ENCODE assay signal across 7 mouse cellular contexts in the genomic region with DNA sequence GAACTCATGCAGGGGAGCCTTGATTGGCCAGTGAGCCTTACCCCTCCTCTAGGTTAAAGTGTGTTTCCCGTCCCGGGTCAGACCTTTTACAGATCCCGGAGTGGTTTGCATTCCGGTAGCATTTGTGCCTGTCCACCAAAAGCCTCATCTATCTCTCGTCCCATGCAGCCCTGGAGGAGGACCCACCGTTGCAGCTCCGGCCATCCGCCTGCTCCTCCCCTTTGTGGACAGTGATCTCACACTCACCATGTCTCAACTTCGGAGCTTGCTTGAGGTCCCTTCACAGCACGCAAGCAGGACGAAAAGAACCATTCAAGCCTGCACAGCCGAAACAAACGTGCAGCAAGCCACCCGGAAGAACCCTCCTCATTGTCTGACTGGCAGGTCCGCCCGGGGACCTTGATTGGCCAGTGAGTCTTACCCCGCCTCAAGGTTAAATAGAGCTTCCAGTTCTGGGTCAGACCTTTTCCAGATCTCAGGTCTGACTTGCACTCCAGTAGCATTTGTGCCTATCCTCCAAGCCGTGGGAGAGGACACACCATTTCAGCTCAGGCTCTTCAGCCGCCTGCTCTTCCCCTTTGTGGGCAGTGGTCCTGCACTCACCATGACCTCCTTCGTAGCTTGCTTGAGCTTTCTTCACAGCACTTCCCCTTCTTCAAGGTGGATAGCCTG.
DNase-seq lines count a peak whose midpoint lies in the region; ATAC-seq and TF ChIP-seq lines count a peak whose summit lies in the region.

No protein-coding gene starts in this region.

- TF ChIP-seq CTCF in intestine, postnatal 0 days (IDR thresholded peaks at IDR 0.05; ENCODE audit: low read depth), result no peak
- TF ChIP-seq CTCF in small intestine, adult 2 months (IDR thresholded peaks at IDR 0.05; ENCODE audit: extremely low read depth, insufficient read length, insufficient replicate concordance, low read depth, low read length), result no peak

- peak overlapping the region; percentile 82 for H3K4me2 ChIP-seq in intestine, postnatal 0 days (replicated peaks; ENCODE audit: low read depth)
- peak overlapping the region; percentile 73 for H3K4me2 ChIP-seq in midbrain, embryonic 12.5 days (replicated peaks)

- H3K9me3 ChIP-seq in embryonic facial prominence, embryonic 10.5 days, result peaks cover 6% of the 10 kb centered on the region; the same call in 1 of the 2 replicates
- no peaks in the 10 kb centered on the region for H3K9me3 ChIP-seq in intestine, postnatal 0 days (ENCODE audit: control insufficient read depth)
- no peaks in the 10 kb centered on the region for H3K9me3 ChIP-seq in midbrain, embryonic 12.5 days

- 1% methylated on average over 20 of the region's 20 CpGs for WGBS in embryonic facial prominence, embryonic 10.5 days
- under 1% methylated on average over 20 of the region's 20 CpGs for WGBS in intestine, postnatal 0 days
- 2% methylated on average over 20 of the region's 20 CpGs for WGBS in midbrain, embryonic 12.5 days
- WGBS in small intestine, adult 2 months, result 1% methylated on average over 20 of the region's 20 CpGs

- intact Hi-C loops in left cerebral cortex, postnatal 4 days (cut with DNase I), result no loop called here

- peak overlapping the region; percentile 80 for H3K4me3 ChIP-seq in embryonic facial prominence, embryonic 10.5 days
- H3K4me3 ChIP-seq in intestine, postnatal 0 days (ENCODE audit: low read depth, low read length), result peak overlapping the region; percentile 44
- peak overlapping the region; percentile 68 for H3K4me3 ChIP-seq in midbrain, embryonic 12.5 days
- peak overlapping the region; percentile 80 for H3K4me3 ChIP-seq in small intestine, adult 2 months (ENCODE audit: low read depth, low read length)

- peak overlapping the region; percentile 27 for H3K9ac ChIP-seq in intestine, postnatal 0 days (ENCODE audit: low read depth, low read length)
- H3K9ac ChIP-seq in midbrain, embryonic 12.5 days (replicated peaks), result peak overlapping the region; percentile 64

- H3K27me3 ChIP-seq in embryonic facial prominence, embryonic 10.5 days (replicated peaks; ENCODE audit: low read depth, poor library complexity, severe bottlenecking), result no peaks in the 10 kb centered on the region
- no peaks in the 10 kb centered on the region for H3K27me3 ChIP-seq in intestine, postnatal 0 days (replicated peaks; ENCODE audit: control insufficient read depth, insufficient read depth, low read length)
- no peaks in the 10 kb centered on the region for H3K27me3 ChIP-seq in midbrain, embryonic 12.5 days
- no peaks in the 10 kb centered on the region for H3K27me3 ChIP-seq in small intestine, adult 2 months (ENCODE audit: control insufficient read depth, insufficient read depth, low read length)

- DNase-seq in adrenal gland, postnatal 10 days, result peak; percentile 87
- DNase-seq in embryonic facial prominence, embryonic 10.5 days (ENCODE audit: low spot score), result peak; percentile 86
- DNase-seq in gonadal fat pad, adult 2 months (ENCODE audit: low read depth), result peak; percentile 36
- peak; percentile 78 for DNase-seq in left cerebral cortex, postnatal 4 days

- H3K4me1 ChIP-seq in embryonic facial prominence, embryonic 10.5 days, result peaks cover 6% of the 10 kb centered on the region
- no peaks in the 10 kb centered on the region; the same call in 1 of the 2 replicates for H3K4me1 ChIP-seq in intestine, postnatal 0 days (replicated peaks; ENCODE audit: control insufficient read depth, insufficient read depth, low read length)
- peaks cover 12% of the 10 kb centered on the region; the same call in 1 of the 2 replicates for H3K4me1 ChIP-seq in midbrain, embryonic 12.5 days
- 0 out of 2 replicates have a peak, but pooled peaks cover 2% of the 10 kb centered on the region for H3K4me1 ChIP-seq in small intestine, adult 2 months (ENCODE audit: control insufficient read depth, insufficient read depth, insufficient read length, low read length)

- H3K27ac ChIP-seq in embryonic facial prominence, embryonic 10.5 days (replicated peaks), result peak overlapping the region; percentile 90
- H3K27ac ChIP-seq in intestine, postnatal 0 days (ENCODE audit: low read depth, low read length), result peak overlapping the region; percentile 74
- H3K27ac ChIP-seq in midbrain, embryonic 12.5 days (replicated peaks), result peak overlapping the region; percentile 82
- peak overlapping the region; percentile 66 for H3K27ac ChIP-seq in small intestine, adult 2 months (ENCODE audit: insufficient read depth, low read depth, low read length)

- peaks cover 37% of the 10 kb centered on the region for H3K36me3 ChIP-seq in embryonic facial prominence, embryonic 10.5 days (replicated peaks)
- H3K36me3 ChIP-seq in intestine, postnatal 0 days (ENCODE audit: control insufficient read depth, insufficient read depth), result no peaks in the 10 kb centered on the region
- H3K36me3 ChIP-seq in midbrain, embryonic 12.5 days, result 0 out of 2 replicates have a peak, but pooled peaks cover 3% of the 10 kb centered on the region
- H3K36me3 ChIP-seq in small intestine, adult 2 months (ENCODE audit: control insufficient read depth, insufficient read depth, low read length), result no peaks in the 10 kb centered on the region

- ATAC-seq in intestine, postnatal 0 days, result peak; percentile 96
- peak; percentile 97 for ATAC-seq in midbrain, embryonic 12.5 days (ENCODE audit: low FRiP score, low read depth)

- TF ChIP-seq POLR2A in small intestine, adult 2 months (IDR thresholded peaks at IDR 0.05; ENCODE audit: low read depth, low read length), result 0 out of 2 replicates have a peak, but pooled peaks have one; percentile 22

Comparison
In these comparisons a context has a peak if more than half of its experiments do, and no peak if none do; other contexts are left out.
1. Peak in every context shown above with its lines: DNase-seq, ATAC-seq, H3K4me3 ChIP-seq and H3K27ac ChIP-seq.
2. DNase-seq: peak in every context shown above with its lines; median percentile 87 in adrenal gland, postnatal 10 days; 86 in embryonic facial prominence, embryonic 10.5 days; 78 in left cerebral cortex, postnatal 4 days; 36 in gonadal fat pad, adult 2 months.